Mouse (Mus musculus): ENCODE measurements at regions not wholly inside any gene's neighbourhood (a gene's known extent, or its start where the extent isn't known, plus 50 kb on each side); places are given as distances from the start of the nearest gene placed in this dataset.

- no peak for TF ChIP-seq CTCF (conservative IDR thresholded peaks at IDR 0.05; ENCODE audit: low read length)
- no peak for TF ChIP-seq POU5F1 (IDR thresholded peaks at IDR 0.05; ENCODE audit: borderline replicate concordance, low read length)
- TF ChIP-seq NANOG (IDR thresholded peaks at IDR 0.05; ENCODE audit: borderline replicate concordance, low read length): no peak
Observed at GRCm38 (mm10) chr4:114320076-114320475, 86.4 kb upstream of the Trabd2b start.
